Mouse (Mus musculus) cortical plate, adult 2 months (tissue): ENCODE measurements around the gene Rgs6.

Experiments used
- CTCF ChIP-seq: fragments of 200-500 bp; IDR thresholded peaks from 2 replicates; pipeline ENCODE4 v1.5.1; 2011; ENCODE audit warnings: mild to moderate bottlenecking, control low read depth, low read length; ENCODE audit not compliant: insufficient read depth; ENCODE audit errors: extremely low read depth
- POLR2A ChIP-seq: fragments of 200-500 bp; IDR thresholded peaks from 2 replicates; pipeline ENCODE4 v1.6.1; 2011; ENCODE audit warnings: mild to moderate bottlenecking, low read length, control low read depth; ENCODE audit not compliant: insufficient read depth; ENCODE audit errors: extremely low read depth

DNA sequence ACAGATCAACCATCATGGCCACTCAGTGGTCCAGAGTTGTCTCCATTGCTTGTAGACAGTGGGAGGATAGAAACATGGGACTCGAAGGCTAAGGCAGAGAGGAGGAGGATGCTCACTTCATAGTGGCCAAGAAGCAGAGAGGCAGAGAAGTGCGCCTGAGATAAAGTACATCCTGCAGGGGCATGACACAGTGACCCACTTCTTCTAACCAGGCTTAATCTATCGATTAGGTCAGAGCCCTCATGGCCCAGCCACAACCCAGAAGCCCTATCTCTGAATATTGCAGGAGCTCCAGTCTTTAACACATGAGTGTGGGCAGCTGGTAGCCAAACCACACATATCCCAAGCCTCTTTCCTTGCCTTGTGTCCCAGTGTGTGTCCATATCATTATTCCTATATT is 385.7 kb downstream of the Rgs6 start:
- TF ChIP-seq CTCF (no peak), POLR2A (no peak)
